Mouse (Mus musculus) hindlimb bud, embryonic 11.5 days (tissue): Measurements from ENCODE around the gene Daglb.
"Not testable (repeated sequence)": the region's sequence is repeated elsewhere in the genome, so short reads cannot be mapped to it uniquely, and the experiment has no call there.

Source experiments
- DNase-seq: peaks from one replicate; pipeline ENCODE4 v3.0.0-alpha.2; 2012; ENCODE audit warnings: low read depth, low spot score; ENCODE audit errors: extremely low spot score

Gene Daglb

GRCm38 (mm10) chr5:143517005-143517404, 52.6 kb downstream of the Daglb start:
- DNase-seq: no peak

- no peak for DNase-seq
Observed at GRCm38 (mm10) chr5:143517436-143517835, 53.1 kb downstream of the Daglb start.

DNA sequence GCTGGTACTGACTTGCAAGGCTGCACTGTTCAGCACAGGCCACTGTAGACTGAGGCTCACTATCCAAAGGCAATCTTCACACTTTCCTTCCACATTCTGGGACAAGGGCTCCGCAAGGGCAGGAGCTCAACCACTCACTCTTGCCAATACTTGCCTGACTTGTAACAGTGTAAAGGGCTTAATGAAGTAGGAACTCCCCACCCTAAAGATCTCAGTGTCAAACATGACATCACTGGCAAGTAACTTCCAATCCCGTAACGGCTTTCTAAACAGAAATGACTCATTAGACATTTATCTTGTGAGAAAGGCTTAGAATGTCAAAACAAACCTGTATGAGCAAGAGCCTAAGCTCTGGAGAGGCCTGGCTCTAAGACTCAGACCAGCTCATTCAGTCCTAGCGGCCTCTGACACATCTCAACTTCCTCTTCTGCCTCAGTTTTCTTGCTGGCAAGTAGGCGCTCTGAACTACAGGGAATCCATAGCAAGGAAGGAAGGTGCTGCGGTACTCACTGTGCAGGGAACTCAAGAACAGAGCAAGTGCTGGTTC, 53.7 kb downstream of the Daglb start:
- no peak for DNase-seq

GRCm38 (mm10) chr5:143520415-143520814, 56.0 kb downstream of the Daglb start:
- no peak for DNase-seq

GRCm38 (mm10) chr5:143522882-143523281, 58.5 kb downstream of the Daglb start:
- no peak for DNase-seq

- no peak for DNase-seq
Observed at GRCm38 (mm10) chr5:143525454-143526225, 61.3 kb downstream of the Daglb start.

- DNase-seq: no peak
Observed at GRCm38 (mm10) chr5:143526698-143527331, 62.4 kb downstream of the Daglb start.

- peak; percentile 74 for DNase-seq
Observed at GRCm38 (mm10) chr5:143527486-143528307, 63.3 kb downstream of the Daglb start, which contains the start of gene Rac1. Rac1 (minus strand) TSS chr5:143528036.

DNA sequence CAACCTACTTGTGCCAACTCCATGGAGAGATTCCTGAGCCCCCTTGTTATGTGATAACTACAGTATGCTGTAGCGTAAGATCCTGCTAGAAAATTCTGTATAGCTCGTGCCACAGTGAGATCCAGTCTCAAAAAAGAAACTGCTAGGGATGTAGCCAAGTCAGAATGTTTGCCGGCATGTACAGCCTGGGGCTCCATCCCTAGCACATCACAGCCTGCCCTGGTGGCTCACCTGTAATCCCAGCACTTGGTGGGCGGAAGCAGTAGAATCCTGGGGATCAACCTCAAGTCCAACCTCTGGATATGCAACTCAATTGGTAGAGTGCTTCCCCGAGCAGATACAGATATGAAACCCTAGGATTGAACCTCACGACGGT, 63.9 kb downstream of the Daglb start:
- no peak for DNase-seq

GRCm38 (mm10) chr5:143530715-143531114, 66.3 kb downstream of the Daglb start:
- no peak for DNase-seq

GRCm38 (mm10) chr5:143534922-143535321, 70.5 kb downstream of the Daglb start:
- DNase-seq: no peak

GRCm38 (mm10) chr5:143537022-143537421, 72.6 kb downstream of the Daglb start:
- DNase-seq: no peak

DNA sequence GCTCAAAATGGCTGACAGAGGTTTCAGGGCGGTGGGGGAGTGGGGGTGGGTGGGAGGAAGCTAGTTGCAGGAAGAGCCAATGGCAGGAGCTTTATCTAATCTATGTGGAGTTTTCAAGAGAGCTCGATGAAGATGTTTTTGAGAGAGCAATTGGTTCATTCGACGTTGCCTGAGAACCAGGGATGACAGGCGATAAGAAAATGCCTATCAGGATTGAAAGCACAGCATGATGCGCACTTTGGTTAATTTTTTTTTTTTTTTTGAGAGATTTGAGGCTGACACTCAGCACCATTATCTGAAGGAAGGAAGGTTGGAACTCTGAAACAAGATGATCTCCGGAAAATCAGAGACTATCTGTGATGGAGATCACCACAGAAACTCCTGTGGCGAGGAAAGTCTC, 74.7 kb downstream of the Daglb start:
- no peak for DNase-seq

DNA sequence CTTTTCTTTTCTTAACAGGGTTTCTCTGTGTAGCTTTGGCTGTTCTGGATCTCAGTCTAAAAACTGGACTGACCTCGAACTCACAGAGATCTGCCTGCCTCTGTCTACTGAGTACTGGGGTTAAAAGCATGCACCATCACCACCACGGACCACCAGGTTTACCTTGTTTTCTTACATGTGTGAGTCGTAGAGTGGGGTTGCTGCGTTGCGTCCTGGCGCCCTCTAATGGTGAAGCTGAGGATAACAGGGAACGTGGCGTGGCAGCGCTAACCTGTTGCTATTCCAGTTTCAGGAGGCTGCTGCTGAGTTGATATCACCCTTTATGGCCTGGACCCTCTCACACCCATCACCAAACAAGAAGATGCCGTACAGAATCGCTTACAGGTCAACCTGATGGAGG, 83.0 kb downstream of the Daglb start:
- peak; percentile 52 for DNase-seq

DNA sequence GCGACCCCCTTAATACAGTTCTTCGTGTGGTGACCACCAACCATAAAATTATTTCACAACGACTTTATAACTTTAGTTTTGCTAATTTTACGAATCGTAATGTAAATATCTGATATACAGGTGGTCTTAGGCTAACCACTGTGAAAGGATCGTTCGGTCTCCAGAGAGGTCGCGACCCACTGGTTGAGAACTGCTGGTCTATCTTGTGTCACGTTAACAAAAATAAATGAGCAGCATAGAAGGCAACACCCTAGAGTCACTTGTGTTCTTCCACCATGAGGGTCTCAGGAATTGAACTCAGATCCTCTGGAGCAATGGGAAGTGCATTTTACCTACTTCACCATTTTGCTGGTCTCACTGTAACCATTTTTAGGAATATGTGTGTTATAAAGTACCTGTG, 83.5 kb downstream of the Daglb start:
- DNase-seq: no peak

GRCm38 (mm10) chr5:143548401-143548846, 84.0 kb downstream of the Daglb start:
- DNase-seq: peak; percentile 87

- not testable (repeated sequence) for DNase-seq
Observed at GRCm38 (mm10) chr5:143548922-143549321, 84.5 kb downstream of the Daglb start.

DNA sequence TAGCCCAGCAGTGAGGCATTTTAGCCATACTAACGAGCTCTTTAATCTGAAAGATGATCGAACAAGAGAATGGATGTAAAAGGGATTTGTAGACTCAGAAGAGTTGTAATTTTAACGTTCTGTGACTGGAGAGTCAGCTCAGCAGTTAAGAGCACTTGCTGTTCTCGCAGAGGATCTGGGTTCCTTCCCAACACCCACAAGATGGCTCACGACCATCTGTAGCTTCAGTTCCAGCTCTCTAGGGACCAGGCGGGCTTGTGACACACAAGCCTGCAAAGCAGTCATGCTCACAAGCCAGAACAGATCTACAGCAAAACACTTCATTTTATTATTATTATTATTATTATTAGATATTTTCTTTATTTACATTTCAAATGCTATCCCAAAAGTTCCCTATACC, 88.5 kb downstream of the Daglb start:
- DNase-seq: no peak

GRCm38 (mm10) chr5:143555233-143555632, 90.8 kb downstream of the Daglb start:
- no peak for DNase-seq
